Mouse (Mus musculus): ENCODE measurements around the gene Ano1.

GRCm38 (mm10) chr7:144752919-144753656, 1.3 kb upstream of the Ano1 start:
- TF ChIP-seq POLR2A (IDR thresholded peaks at IDR 0.05; ENCODE audit: low read depth, low read length) (no peak), CTCF (IDR thresholded peaks at IDR 0.05; ENCODE audit: extremely low read depth, insufficient read depth, insufficient read length, insufficient replicate concordance) (no peak)

Measured in spleen, adult 2 months (tissue).